Mouse (Mus musculus) G1E (cell line): ENCODE measurements around the gene Tex26.

Source experiments
- CTCF ChIP-seq: IDR thresholded peaks from 2 replicates; pipeline ENCODE4 v1.5.1; 2012; ENCODE audit warnings: low read depth, low read length, inconsistent platforms, mixed read lengths
- GATA1 ChIP-seq: IDR thresholded peaks from 2 replicates; pipeline ENCODE4 v1.6.1; 2012; ENCODE audit warnings: borderline replicate concordance, low read length, inconsistent platforms, mixed read lengths
- TAL1 ChIP-seq: conservative IDR thresholded peaks from 2 replicates; pipeline ENCODE4 v1.6.1; 2012; ENCODE audit warnings: low read depth, low read length, inconsistent platforms, mixed read lengths

DNA sequence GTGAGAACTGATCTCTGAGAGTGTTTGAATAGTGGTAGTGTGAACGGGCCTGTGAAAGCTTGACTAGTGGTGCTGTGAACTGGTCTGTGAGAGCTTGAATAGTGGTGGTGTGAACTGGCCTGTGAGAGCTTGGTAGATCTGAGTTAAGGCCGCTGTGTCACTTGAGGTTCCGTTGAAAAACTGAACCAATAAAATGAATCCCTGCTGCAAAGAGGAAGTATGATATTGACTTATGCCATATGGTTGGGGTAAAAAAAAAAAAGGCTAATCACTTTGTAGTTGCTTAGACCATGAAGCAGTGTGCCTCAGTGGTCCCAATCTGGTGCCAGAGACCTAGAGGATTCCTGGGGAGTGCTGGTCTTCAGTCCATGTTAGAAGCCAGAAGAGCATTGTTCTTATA lies 30.0 kb upstream of the Tex26 start:
- TF ChIP-seq CTCF (no peak), GATA1 (no peak), TAL1 (no peak)
